Mouse (Mus musculus) heart, postnatal 0 days (tissue): Measurements from ENCODE around the gene Igfbp3. TPM values are rescaled to one million over a fixed set of nuclear protein-coding genes. Genes with fewer than 3 reads are reported as not detected.
"Not testable (repeated sequence)": the region's sequence is repeated elsewhere in the genome, so short reads cannot be mapped to it uniquely, and the experiment has no call there.

Experiments
- ATAC-seq: fragments of 200-750 bp; cut with Nextera tagmentation; 2 replicates; pipeline ENCODE4 v1.8.0; 2017; ENCODE audit warnings: low read depth, moderate number of reproducible peaks, moderate library complexity; ENCODE audit not compliant: insufficient read depth
- DNase-seq: peaks from one replicate; pipeline ENCODE4 v3.0.0-alpha.2; 2016; ENCODE audit warnings: low spot score
- H3K27ac ChIP-seq: fragments of 300-500 bp; sonication (generic); 2 replicates; pipeline ENCODE4 v1.5.1; 2014; ENCODE audit warnings: low read depth, mild to moderate bottlenecking
- H3K27me3 ChIP-seq: fragments of 300-500 bp; sonication (generic); 2 replicates; pipeline ENCODE4 v1.6.1; 2014; ENCODE audit warnings: low read length, mixed read lengths; ENCODE audit not compliant: control insufficient read depth, insufficient read depth
- H3K36me3 ChIP-seq: fragments of 300-500 bp; sonication (generic); replicated peaks from 2 replicates; pipeline ENCODE4 v1.6.1; 2014; ENCODE audit warnings: low read length, mixed read lengths; ENCODE audit not compliant: control insufficient read depth, insufficient read depth
- H3K4me1 ChIP-seq: fragments of 300-500 bp; sonication (generic); 2 replicates; pipeline ENCODE4 v1.6.1; 2014; ENCODE audit warnings: antibody characterized with exemption; ENCODE audit not compliant: control insufficient read depth, insufficient read depth
- H3K4me2 ChIP-seq: fragments of 300-500 bp; sonication (generic); 2 replicates; pipeline ENCODE4 v1.6.1; 2014; ENCODE audit warnings: low read depth, mild to moderate bottlenecking, low read length, moderate library complexity
- H3K4me3 ChIP-seq: fragments of 300-500 bp; sonication (generic); 2 replicates; pipeline ENCODE4 v1.5.1; 2014; ENCODE audit warnings: low read depth, low read length
- H3K9ac ChIP-seq: fragments of 300-500 bp; sonication (generic); replicated peaks from 2 replicates; pipeline ENCODE4 v1.6.1; 2014; ENCODE audit warnings: low read depth, low read length, mixed read lengths
- H3K9me3 ChIP-seq: fragments of 300-500 bp; sonication (generic); replicated peaks from 2 replicates; pipeline ENCODE4 v1.6.1; 2016; ENCODE audit warnings: low read length; ENCODE audit not compliant: control insufficient read depth
- CTCF ChIP-seq: IDR thresholded peaks from 2 replicates; pipeline ENCODE4 v1.5.1; 2016; ENCODE audit warnings: antibody characterized with exemption, control low read depth, low read depth
- EP300 ChIP-seq: IDR thresholded peaks from 2 replicates; pipeline ENCODE4 v1.6.1; 2016; ENCODE audit warnings: antibody characterized with exemption, low read depth
- WGBS: fragments of 180-500 bp; shearing (Covaris S2); extraction: QIAGEN DNeasy Blood & Tissue Kit; methylation state at CpG from one replicate; pipeline ENCODE4 v1.1.7; 2014; 5-methylcytosine and 5-hydroxymethylcytosine counted together
- polyA plus RNA-seq: library from polyadenylated mRNA; unstranded; fragments of >200 nt; fragmentation: Nextera tagmentation; extraction: Ambion mirVana; gene quantifications from 2 replicates; pipeline ENCODE4 v1.2.1, GENCODE M21; 2015
- total RNA-seq: library from RNA; depleted of rRNA; stranded (reverse); fragments of >200 nt; gene quantifications from 2 replicates; pipeline ENCODE4 v1.2.3, GENCODE M21; 2014; ENCODE audit warnings: low replicate concordance

Igfbp3 gene
- total and polyA plus RNA-seq, 2 experiments from 2014 or later: 17.2 to 46.5 TPM

DNA sequence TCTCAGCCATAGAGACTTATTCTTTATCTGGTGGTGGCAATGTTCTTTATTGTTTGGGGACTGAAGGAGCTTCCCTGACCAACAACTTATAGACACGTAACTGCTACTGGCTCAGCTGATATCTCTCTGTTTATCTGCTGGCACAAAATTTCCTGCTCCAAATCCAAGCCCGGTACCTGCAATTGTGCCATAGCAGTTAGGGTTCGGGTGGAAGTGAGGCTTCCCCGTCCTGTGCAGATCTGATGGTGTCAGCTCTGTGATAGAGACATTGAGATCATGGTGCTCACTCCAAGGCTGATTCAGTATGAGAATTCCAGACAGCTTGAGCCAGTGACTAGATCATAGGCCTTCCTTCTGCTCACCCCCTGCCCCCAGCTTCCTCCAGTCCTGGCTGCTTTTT, 18.2 kb upstream of the Igfbp3 start:
- Histone ChIP-seq H3K36me3 (no peaks in the 10 kb centered on the region), H3K27ac (no peak overlapping the region), H3K4me2 (no peak overlapping the region), H3K4me1 (no peaks in the 10 kb centered on the region), H3K9ac (no peak overlapping the region), H3K4me3 (no peak overlapping the region), H3K9me3 (no peaks in the 10 kb centered on the region), H3K27me3 (no peaks in the 10 kb centered on the region)
- TF ChIP-seq EP300: no peak
- no peak for TF ChIP-seq CTCF
- WGBS: 87% methylated on average over 4 of the region's 4 CpGs
- DNase-seq (no peak), ATAC-seq (no peak)

DNA sequence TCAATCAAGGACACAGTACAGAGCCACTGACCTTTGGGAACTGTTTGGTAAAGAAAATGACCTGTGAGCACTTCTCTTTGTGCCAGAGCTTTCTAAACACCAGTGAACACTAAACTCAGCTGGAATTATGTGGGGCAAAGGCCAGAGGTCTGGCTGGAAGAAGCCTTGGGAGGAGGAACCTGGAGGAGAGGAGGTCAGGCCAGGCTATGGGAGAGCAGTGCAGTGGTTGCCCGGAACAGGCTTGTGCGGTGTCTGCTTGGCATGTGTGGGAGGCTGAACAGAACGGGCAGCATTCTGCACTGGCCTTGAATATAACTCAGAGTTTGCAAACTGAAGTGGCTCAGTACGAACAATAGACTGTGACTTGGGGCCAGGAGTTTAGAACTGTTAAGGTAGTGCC, 16.3 kb upstream of the Igfbp3 start:
- H3K9me3 ChIP-seq: no peaks in the 10 kb centered on the region
- no peak overlapping the region for H3K9ac ChIP-seq
- ATAC-seq (no peak), DNase-seq (no peak)
- H3K4me1 ChIP-seq: no peaks in the 10 kb centered on the region
- H3K36me3 ChIP-seq: no peaks in the 10 kb centered on the region
- H3K4me3 ChIP-seq: no peak overlapping the region
- WGBS: 75% methylated on average over 4 of the region's 4 CpGs
- H3K27ac ChIP-seq: no peak overlapping the region
- H3K27me3 ChIP-seq: no peaks in the 10 kb centered on the region
- TF ChIP-seq EP300 (no peak), CTCF (no peak)
- no peak overlapping the region for H3K4me2 ChIP-seq

DNA sequence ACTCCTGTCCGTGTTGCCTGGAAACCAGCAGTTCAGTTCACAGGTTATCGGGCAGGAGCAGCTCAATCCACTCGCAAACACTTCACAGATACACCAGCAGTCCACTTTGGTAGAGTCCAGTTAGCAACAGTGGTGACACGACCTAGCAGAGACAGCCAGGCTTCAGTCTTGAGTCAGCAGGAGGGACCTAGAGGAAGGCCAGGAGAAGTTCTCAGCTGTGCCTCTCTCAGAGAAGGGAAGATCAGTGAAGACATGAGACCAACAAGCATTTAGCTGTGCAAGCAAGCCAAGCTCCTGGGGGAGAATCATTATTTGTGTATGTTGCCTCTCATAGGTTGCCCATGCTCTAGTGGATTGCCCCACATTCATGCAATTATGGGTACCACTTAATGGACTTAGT, 14.4 kb upstream of the Igfbp3 start:
- H3K4me2 ChIP-seq: no peak overlapping the region
- H3K36me3 ChIP-seq: no peaks in the 10 kb centered on the region
- no peak overlapping the region for H3K27ac ChIP-seq
- H3K4me3 ChIP-seq: no peak overlapping the region
- no peak overlapping the region for H3K9ac ChIP-seq
- TF ChIP-seq CTCF: no peak
- no peak for TF ChIP-seq EP300
- no peak for ATAC-seq
- no peaks in the 10 kb centered on the region for H3K4me1 ChIP-seq
- 68% methylated on average over 4 of the region's 4 CpGs for WGBS
- no peak for DNase-seq
- no peaks in the 10 kb centered on the region for H3K9me3 ChIP-seq
- H3K27me3 ChIP-seq: no peaks in the 10 kb centered on the region

DNA sequence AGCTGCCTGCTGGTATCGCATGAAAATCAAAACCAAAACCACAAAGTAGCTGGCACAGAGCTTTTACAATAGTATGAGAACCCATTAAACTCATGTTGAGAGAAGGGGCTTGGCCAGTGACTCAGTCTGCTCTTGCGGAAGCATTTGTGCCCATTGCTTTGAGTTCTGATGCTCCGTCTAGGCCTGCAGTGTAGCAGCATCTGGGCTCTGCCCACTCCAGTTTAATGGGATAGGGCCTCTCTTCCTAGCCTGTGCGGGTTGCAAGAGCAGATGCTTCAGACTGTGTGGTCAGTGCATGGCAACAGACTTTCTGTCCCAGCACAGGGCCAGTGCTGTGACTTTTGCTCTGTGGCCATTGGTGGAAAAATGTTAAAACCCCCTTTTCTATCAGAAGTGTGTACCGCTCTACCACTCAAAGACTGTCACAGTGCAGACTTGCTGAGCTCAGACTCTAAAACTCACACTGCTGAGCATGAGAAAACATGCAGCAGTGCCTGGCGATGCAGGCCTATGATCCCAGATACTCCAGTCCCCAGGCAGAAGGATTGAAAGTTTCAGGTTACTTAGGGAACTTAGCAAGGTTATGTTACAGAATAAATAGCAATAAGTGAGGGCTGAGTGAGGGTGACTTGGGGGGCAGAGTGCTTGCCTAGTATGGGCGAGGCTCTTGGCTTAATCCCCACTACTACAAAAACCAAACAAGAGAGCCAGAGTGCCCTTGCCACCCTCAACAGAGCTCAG, 13.3 kb upstream of the Igfbp3 start:
- Histone ChIP-seq H3K4me3 (no peak overlapping the region), H3K27ac (no peak overlapping the region), H3K4me1 (no peaks in the 10 kb centered on the region), H3K36me3 (no peaks in the 10 kb centered on the region), H3K27me3 (no peaks in the 10 kb centered on the region), H3K4me2 (no peak overlapping the region), H3K9ac (no peak overlapping the region), H3K9me3 (no peaks in the 10 kb centered on the region)
- ATAC-seq (no peak), DNase-seq (no peak)
- WGBS: 81% methylated on average over 7 of the region's 7 CpGs
- no peak for TF ChIP-seq EP300
- no peak for TF ChIP-seq CTCF

DNA sequence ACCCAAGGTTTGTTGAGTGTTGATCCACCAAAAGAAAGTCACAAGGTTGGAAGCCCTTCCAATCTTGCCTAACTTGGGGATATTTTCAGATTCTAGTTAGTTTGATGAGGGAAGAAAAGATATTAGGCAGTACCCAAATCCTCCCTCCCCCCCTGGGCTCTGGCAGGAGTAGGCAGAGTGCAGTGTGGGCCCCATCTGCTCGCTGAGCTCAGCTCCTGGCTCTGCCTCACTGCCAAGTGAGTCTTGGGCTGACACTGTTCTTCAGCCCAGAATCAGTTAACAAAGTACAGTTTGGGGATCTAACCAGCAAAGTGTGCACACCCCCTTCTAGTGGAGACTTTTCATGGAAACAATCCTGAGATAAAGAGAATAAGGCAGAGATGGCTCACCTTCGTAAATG, 12.5 kb upstream of the Igfbp3 start:
- no peak for TF ChIP-seq CTCF
- TF ChIP-seq EP300: no peak
- no peak for ATAC-seq
- 77% methylated on average over 2 of the region's 2 CpGs for WGBS
- Histone ChIP-seq H3K9ac (no peak overlapping the region), H3K4me1 (no peaks in the 10 kb centered on the region), H3K36me3 (no peaks in the 10 kb centered on the region), H3K27me3 (no peaks in the 10 kb centered on the region), H3K27ac (no peak overlapping the region), H3K4me2 (no peak overlapping the region), H3K9me3 (no peaks in the 10 kb centered on the region), H3K4me3 (no peak overlapping the region)
- no peak for DNase-seq

DNA sequence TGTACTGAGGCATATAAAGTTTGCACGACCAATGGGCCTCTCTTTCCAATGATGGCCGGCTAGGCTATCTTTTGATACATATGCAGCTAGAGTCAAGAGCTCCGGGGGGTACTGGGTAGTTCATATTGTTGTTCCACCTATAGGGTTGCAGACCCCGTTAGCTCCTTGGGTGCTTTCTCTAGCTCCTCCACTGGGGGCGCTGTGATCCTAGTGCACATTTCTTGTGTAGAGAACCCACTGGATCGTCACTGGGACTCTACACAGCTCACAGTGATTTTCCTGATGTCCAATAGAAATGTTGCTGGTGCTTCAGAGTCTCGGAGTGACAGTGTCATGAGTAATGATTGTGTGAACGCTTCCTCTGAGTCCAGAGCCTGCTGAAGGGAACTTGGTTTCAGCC, 8.1 kb upstream of the Igfbp3 start:
- not testable (repeated sequence) for H3K9me3 ChIP-seq, H3K36me3 ChIP-seq, H3K27ac ChIP-seq, H3K4me3 ChIP-seq, H3K9ac ChIP-seq, H3K4me1 ChIP-seq, DNase-seq, ATAC-seq, H3K4me2 ChIP-seq, H3K27me3 ChIP-seq
- WGBS: 71% methylated on average over 8 of the region's 8 CpGs
